Mouse (Mus musculus): ENCODE measurements around the gene Etv6. TPM values are rescaled to one million over a fixed set of nuclear protein-coding genes. Genes with fewer than 3 reads are reported as not detected.

Etv6 gene
- total and polyA plus RNA-seq, 3 experiments: 12.6 to 25.9 TPM; not detected in 1

DNA sequence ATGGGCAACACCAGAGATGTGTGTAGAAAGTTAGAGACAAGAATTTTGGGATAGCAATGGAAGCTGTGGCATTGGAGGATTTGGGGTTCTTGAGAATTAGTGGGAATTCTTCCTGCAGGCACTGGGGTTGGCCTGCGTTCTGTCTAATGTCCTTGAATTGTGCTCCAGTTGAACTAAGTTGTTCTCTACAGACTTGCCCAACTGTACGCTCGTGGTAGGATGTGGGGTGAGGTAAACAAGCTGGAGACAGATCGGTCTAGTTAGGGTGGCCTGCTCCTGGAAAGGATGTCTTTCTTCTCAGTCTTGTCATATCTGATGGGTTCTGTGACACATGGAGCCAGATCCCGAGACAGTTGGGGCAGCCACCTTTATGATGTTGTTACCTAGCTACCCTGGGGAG lies 45.4 kb downstream of the Etv6 start:
- no peak overlapping the region for H3K27ac ChIP-seq (ENCODE audit: control insufficient read depth, low read depth, low read length)
- H3K4me3 ChIP-seq (ENCODE audit: control insufficient read depth in 1 of 2, insufficient read depth in 1 of 2, low read depth in 2 of 2, low read length in 2 of 2): no peak overlapping the region
- no peak overlapping the region for H3K9ac ChIP-seq (ENCODE audit: control insufficient read depth, low read depth, low read length, poor library complexity, severe bottlenecking)
- H3K27me3 ChIP-seq (ENCODE audit: control insufficient read depth in 1 of 2, insufficient read depth in 2 of 2, low read length in 2 of 2): no peaks in the 10 kb centered on the region
- no peaks in the 10 kb centered on the region for H3K9me3 ChIP-seq (replicated peaks; ENCODE audit: insufficient read depth, low read length)
- no peak for DNase-seq (ENCODE audit: low read depth, low spot score)
- peaks cover 19% of the 10 kb centered on the region for H3K79me2 ChIP-seq (ENCODE audit: control insufficient read depth, insufficient read depth, low read length, poor library complexity)
- H3K4me1 ChIP-seq (ENCODE audit: control insufficient read depth in 1 of 2, insufficient read depth in 2 of 2, low read length in 2 of 2): peaks cover 3 to 17% of the 10 kb centered on the region in 2 experiments
- peaks cover 9 to 15% of the 10 kb centered on the region in 2 experiments for H3K36me3 ChIP-seq (ENCODE audit: control insufficient read depth in 1 of 2, insufficient read depth in 2 of 2, low read length in 2 of 2)
- TF ChIP-seq UBTF (IDR thresholded peaks at IDR 0.05; ENCODE audit: borderline replicate concordance, insufficient read depth, low read depth, low read length) (no peak), ZKSCAN1 (IDR thresholded peaks at IDR 0.05; ENCODE audit: low read depth, low read length) (no peak), BHLHE40 (IDR thresholded peaks at IDR 0.05; ENCODE audit: borderline replicate concordance, low read depth, low read length) (no peak), ELF1 (IDR thresholded peaks at IDR 0.05; ENCODE audit: low read depth, low read length) (no peak), RCOR1 (IDR thresholded peaks at IDR 0.05; ENCODE audit: low read depth, low read length) (no peak), POLR2AphosphoS2 (IDR thresholded peaks at IDR 0.05; ENCODE audit: low read length) (no peak)

DNA sequence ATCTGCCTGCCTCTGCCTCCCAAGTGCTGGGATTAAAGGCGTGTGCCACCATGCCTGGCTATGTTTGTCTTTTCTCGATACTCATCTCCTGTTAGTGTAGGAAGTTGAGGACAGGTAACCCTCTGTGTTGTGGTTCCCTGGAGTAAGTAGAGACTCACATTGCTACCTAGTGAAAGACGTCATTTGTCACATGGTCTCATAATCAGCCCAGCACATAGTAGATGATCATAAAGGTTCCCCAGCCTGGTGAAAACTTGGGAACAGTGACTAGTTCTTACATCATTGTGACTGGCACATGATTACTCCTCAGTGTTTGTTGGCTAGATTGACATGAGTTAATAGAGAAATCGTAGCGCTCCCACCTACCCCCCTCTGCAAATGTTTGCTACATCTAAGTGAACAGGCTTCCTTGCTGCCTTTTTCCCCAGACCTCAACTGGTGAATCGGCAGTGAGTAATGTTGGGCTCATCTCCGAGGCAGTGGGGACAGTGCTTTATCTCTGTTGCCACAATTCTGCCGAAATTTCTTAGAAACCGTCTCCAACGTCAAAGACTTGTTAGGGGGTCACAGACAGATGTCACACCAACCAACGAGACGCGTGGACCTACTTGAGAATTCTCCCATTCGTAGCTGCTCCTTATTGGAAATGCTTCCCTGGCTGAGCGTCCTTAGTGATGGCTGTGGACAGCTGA lies 46.9 kb downstream of the Etv6 start:
- H3K9ac ChIP-seq (ENCODE audit: control insufficient read depth, low read depth, low read length, poor library complexity, severe bottlenecking): peak overlapping the region; percentile 68
- no peaks in the 10 kb centered on the region for H3K27me3 ChIP-seq (ENCODE audit: control insufficient read depth in 1 of 2, insufficient read depth in 2 of 2, low read length in 2 of 2)
- peak; percentile 79 for DNase-seq (ENCODE audit: low read depth, low spot score)
- H3K79me2 ChIP-seq (ENCODE audit: control insufficient read depth, insufficient read depth, low read length, poor library complexity): peaks cover 18% of the 10 kb centered on the region
- peaks cover 3 to 17% of the 10 kb centered on the region in 2 experiments for H3K4me1 ChIP-seq (ENCODE audit: control insufficient read depth in 1 of 2, insufficient read depth in 2 of 2, low read length in 2 of 2)
- H3K4me3 ChIP-seq (ENCODE audit: control insufficient read depth in 1 of 2, insufficient read depth in 1 of 2, low read depth in 2 of 2, low read length in 2 of 2): peak overlapping the region; percentile 49
- peak overlapping the region; percentile 97 for H3K27ac ChIP-seq (ENCODE audit: control insufficient read depth, low read depth, low read length)
- TF ChIP-seq MYC (IDR thresholded peaks at IDR 0.05; ENCODE audit: low read depth, low read length) (0 out of 2 replicates have a peak, but pooled peaks have one; percentile 26), SIN3A (IDR thresholded peaks at IDR 0.05; ENCODE audit: low read length) (0 out of 2 replicates have a peak, but pooled peaks have one; percentile 34), ZC3H11A (IDR thresholded peaks at IDR 0.05; ENCODE audit: low read depth, low read length) (no peak), JUND (IDR thresholded peaks at IDR 0.05; ENCODE audit: low read depth, low read length) (0 out of 2 replicates have a peak, but pooled peaks have one; percentile 19), USF2 (IDR thresholded peaks at IDR 0.05; ENCODE audit: borderline replicate concordance in 1 of 2, insufficient read depth in 1 of 2, low read depth in 1 of 2, low read length in 2 of 2) (no peak), ETS1 (IDR thresholded peaks at IDR 0.05; ENCODE audit: low read depth, low read length) (peak; percentile 56; the same call in 1 of the 2 replicates), MAX (IDR thresholded peaks at IDR 0.05; ENCODE audit: low read length) (peak; percentile 22; the same call in 1 of the 2 replicates), USF1 (IDR thresholded peaks at IDR 0.05; ENCODE audit: low read depth, low read length) (peak; percentile 75), BHLHE40 (IDR thresholded peaks at IDR 0.05; ENCODE audit: borderline replicate concordance, low read depth, low read length) (no peak), POLR2AphosphoS2 (IDR thresholded peaks at IDR 0.05; ENCODE audit: low read length) (no peak), RCOR1 (IDR thresholded peaks at IDR 0.05; ENCODE audit: low read depth, low read length) (no peak), MYB (IDR thresholded peaks at IDR 0.05; ENCODE audit: low read depth, low read length) (peak; percentile 66; the same call in 1 of the 2 replicates), TCF12 (IDR thresholded peaks at IDR 0.05; ENCODE audit: low read depth, low read length) (peak; percentile 32; the same call in 1 of the 2 replicates), GATA1 (IDR thresholded peaks at IDR 0.05; ENCODE audit: low read depth, low read length) (peak; percentile 41), EP300 (IDR thresholded peaks at IDR 0.05; ENCODE audit: low read depth in 1 of 2, low read length in 2 of 2) (peak; percentile 55 to 70; a peak in 3 of 4 replicates)
- no peaks in the 10 kb centered on the region for H3K9me3 ChIP-seq (replicated peaks; ENCODE audit: insufficient read depth, low read length)
- H3K36me3 ChIP-seq (ENCODE audit: control insufficient read depth in 1 of 2, insufficient read depth in 2 of 2, low read length in 2 of 2): peaks cover 9 to 17% of the 10 kb centered on the region in 2 experiments
